Mouse (Mus musculus): ENCODE measurements at regions not wholly inside any gene's neighbourhood (a gene's known extent, or its start where the extent isn't known, plus 50 kb on each side); places are given as distances from the start of the nearest gene placed in this dataset.

DNA sequence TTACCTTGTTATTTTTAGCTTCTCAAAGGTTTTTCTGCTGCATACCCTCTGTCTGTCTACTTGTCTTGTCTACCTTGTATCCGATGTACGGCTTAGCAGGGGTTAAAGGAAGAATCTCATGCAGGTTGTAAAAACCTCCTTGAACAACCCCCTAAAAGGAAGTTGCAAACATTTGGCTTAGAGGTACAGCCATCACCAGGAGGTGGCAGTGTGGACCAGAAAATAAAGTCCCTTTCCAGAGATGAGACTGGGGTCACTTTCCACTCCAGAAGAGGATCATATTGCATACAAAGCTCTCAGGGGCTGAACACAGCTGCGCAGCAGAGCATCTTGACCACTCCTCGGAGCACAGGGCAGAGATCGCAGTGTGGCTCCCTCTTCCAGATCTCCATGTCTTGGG, 109.0 kb upstream of the Ralgapa2 start:
- no peak for TF ChIP-seq GATA1 (IDR thresholded peaks at IDR 0.05; ENCODE audit: borderline replicate concordance, low read length)
- no peak for TF ChIP-seq FLI1 (IDR thresholded peaks at IDR 0.05; ENCODE audit: low read length)

Data from megakaryocyte, embryonic 14.5 days (primary cell).